Mouse (Mus musculus) lung, postnatal 0 days (tissue): ENCODE results near the gene Gfra1. TPM values are rescaled to one million over a fixed set of nuclear protein-coding genes. Genes with fewer than 3 reads are reported as not detected.

ENCODE experiments used
- ATAC-seq: fragments of 200-750 bp; cut with Nextera tagmentation; 2 replicates; pipeline ENCODE4 v1.8.0; 2017; ENCODE audit warnings: moderate library complexity
- DNase-seq: peaks from one replicate; pipeline ENCODE4 v3.0.0-alpha.2; 2016; ENCODE audit warnings: low spot score
- H3K27ac ChIP-seq: fragments of 300-500 bp; sonication (generic); 2 replicates; pipeline ENCODE4 v1.5.1; 2014; ENCODE audit warnings: antibody characterized with exemption, mild to moderate bottlenecking, low read length, mixed read lengths
- H3K27me3 ChIP-seq: fragments of 300-500 bp; sonication (generic); replicated peaks from 2 replicates; pipeline ENCODE4 v1.6.1; 2014; ENCODE audit warnings: low read length, mixed read lengths; ENCODE audit not compliant: insufficient read depth
- H3K36me3 ChIP-seq: fragments of 300-500 bp; sonication (generic); 2 replicates; pipeline ENCODE4 v1.6.1; 2014; ENCODE audit warnings: low read length, mixed read lengths; ENCODE audit not compliant: insufficient read depth
- H3K4me1 ChIP-seq: fragments of 300-500 bp; sonication (generic); 2 replicates; pipeline ENCODE4 v1.6.1; 2014; ENCODE audit warnings: antibody characterized with exemption, low read depth, low read length, mixed read lengths; ENCODE audit not compliant: insufficient read depth
- H3K4me2 ChIP-seq: fragments of 300-500 bp; sonication (generic); replicated peaks from 2 replicates; pipeline ENCODE4 v1.6.1; 2014; ENCODE audit warnings: low read depth, mild to moderate bottlenecking, low read length, moderate library complexity, mixed read lengths
- H3K4me3 ChIP-seq: fragments of 300-500 bp; sonication (generic); 2 replicates; pipeline ENCODE4 v1.5.1; 2014; ENCODE audit warnings: low read depth, low read length
- H3K9ac ChIP-seq: fragments of 300-500 bp; sonication (generic); replicated peaks from 2 replicates; pipeline ENCODE4 v1.6.1; 2014; ENCODE audit warnings: low read depth, mild to moderate bottlenecking
- H3K9me3 ChIP-seq: fragments of 300-500 bp; sonication (generic); 2 replicates; pipeline ENCODE4 v1.6.1; 2016; ENCODE audit warnings: low read length, mixed read lengths
- CTCF ChIP-seq: IDR thresholded peaks from 2 replicates; pipeline ENCODE4 v1.5.1; 2016; ENCODE audit warnings: antibody characterized with exemption, mild to moderate bottlenecking
- EP300 ChIP-seq: IDR thresholded peaks from 2 replicates; pipeline ENCODE4 v1.6.1; 2016; ENCODE audit warnings: antibody characterized with exemption, mild to moderate bottlenecking, control low read depth
- WGBS: fragments of 180-500 bp; shearing (Covaris S2); extraction: QIAGEN DNeasy Blood & Tissue Kit; methylation state at CpG from one replicate; pipeline ENCODE4 v1.1.7; 2014; 5-methylcytosine and 5-hydroxymethylcytosine counted together
- polyA plus RNA-seq: library from polyadenylated mRNA; unstranded; fragments of >200 nt; fragmentation: Nextera tagmentation; extraction: Ambion mirVana; gene quantifications from 2 replicates; pipeline ENCODE4 v1.2.1, GENCODE M21; 2015

Gene Gfra1
- polyA plus RNA-seq, 1 experiment from 2014 or later = 6.2 TPM

GRCm38 (mm10) chr19:58455061-58455495 is 631 bp downstream of the Gfra1 start:
- no peak for DNase-seq

DNA sequence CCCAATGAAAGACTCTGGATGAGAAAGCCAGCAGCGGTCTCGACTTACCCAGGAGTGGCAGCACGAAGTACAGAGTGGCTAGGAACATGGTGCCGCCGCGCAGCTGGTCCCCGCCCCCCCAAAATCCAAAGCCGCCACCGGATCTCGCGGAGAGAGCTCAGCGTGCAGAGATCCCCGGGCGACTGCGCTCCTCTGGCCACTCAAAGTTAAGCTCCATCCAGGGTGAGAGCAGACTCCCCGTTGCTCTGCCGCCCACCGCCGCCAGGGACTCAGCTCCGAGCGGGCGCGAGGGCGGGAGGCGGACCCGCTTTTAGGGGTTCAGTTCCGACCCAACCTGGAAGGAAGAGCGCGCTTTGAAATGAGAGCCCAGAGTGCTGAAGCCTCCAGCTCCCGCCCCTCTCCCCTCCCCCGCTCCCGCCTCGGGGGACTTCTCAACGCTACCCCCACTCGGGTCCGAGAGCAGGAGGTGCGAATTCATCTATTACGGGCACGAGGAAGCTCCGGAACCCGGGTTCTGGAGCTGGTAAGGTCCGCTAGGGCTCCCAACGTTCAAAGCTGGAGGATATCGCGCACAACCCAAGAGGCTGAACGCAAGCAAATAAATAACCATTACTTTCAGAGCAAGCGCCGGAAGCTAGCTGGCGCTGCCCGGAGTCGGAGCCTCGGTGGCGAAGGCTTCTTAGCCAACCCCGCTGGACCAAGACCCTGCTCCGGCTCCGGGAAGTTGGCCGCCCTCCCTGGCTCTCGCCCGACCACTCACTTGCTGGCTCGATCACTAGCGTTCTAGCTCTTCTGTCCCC is 1.2 kb downstream of the Gfra1 start:
- H3K9me3 ChIP-seq = no peaks in the 10 kb centered on the region
- H3K4me2 ChIP-seq = peak overlapping the region; percentile 92
- 0 out of 2 replicates have a peak overlapping the region, but pooled peaks have one; percentile 16 for H3K9ac ChIP-seq
- no peaks in the 10 kb centered on the region for H3K36me3 ChIP-seq
- DNase-seq = peak; percentile 59
- WGBS = 2% methylated on average over 59 of the region's 61 CpGs
- H3K27ac ChIP-seq = no peak overlapping the region
- H3K4me1 ChIP-seq = peaks cover 18% of the 10 kb centered on the region
- peak; percentile 62 for ATAC-seq
- peaks cover 28% of the 10 kb centered on the region for H3K27me3 ChIP-seq
- peak overlapping the region; percentile 47 for H3K4me3 ChIP-seq
- TF ChIP-seq CTCF (peak; percentile 44), EP300 (no peak)

More at GRCm38 (mm10) chr19:58455061-58455495, 631 bp downstream of the Gfra1 start:
- Histone ChIP-seq H3K27me3 (peaks cover 28% of the 10 kb centered on the region), H3K9ac (no peak overlapping the region), H3K4me1 (peaks cover 18% of the 10 kb centered on the region), H3K27ac (no peak overlapping the region), H3K9me3 (no peaks in the 10 kb centered on the region), H3K36me3 (no peaks in the 10 kb centered on the region), H3K4me3 (peak overlapping the region; percentile 47), H3K4me2 (peak overlapping the region; percentile 92)
- no peak; the same call in none of the 2 replicates for ATAC-seq
- under 1% methylated on average over 21 of the region's 21 CpGs for WGBS
- TF ChIP-seq CTCF (peak; percentile 29; the same call in 1 of the 2 replicates), EP300 (no peak)

GRCm38 (mm10) chr19:58453581-58453980 is 2.1 kb downstream of the Gfra1 start:
- peak overlapping the region; percentile 92 for H3K4me2 ChIP-seq
- H3K9ac ChIP-seq = 0 out of 2 replicates have a peak overlapping the region, but pooled peaks have one; percentile 16
- ATAC-seq (peak; percentile 43), DNase-seq (peak; percentile 15)
- WGBS = 2% methylated on average over 22 of the region's 22 CpGs
- H3K9me3 ChIP-seq = no peaks in the 10 kb centered on the region
- H3K4me3 ChIP-seq = peak overlapping the region; percentile 47
- peaks cover 28% of the 10 kb centered on the region for H3K27me3 ChIP-seq
- TF ChIP-seq CTCF = no peak
- TF ChIP-seq EP300 = no peak
- no peaks in the 10 kb centered on the region for H3K36me3 ChIP-seq
- peaks cover 18% of the 10 kb centered on the region for H3K4me1 ChIP-seq
- no peak overlapping the region for H3K27ac ChIP-seq

GRCm38 (mm10) chr19:58452941-58453551 is 2.7 kb downstream of the Gfra1 start:
- H3K36me3 ChIP-seq = no peaks in the 10 kb centered on the region
- H3K4me2 ChIP-seq = peak overlapping the region; percentile 92
- WGBS = 13% methylated on average over 20 of the region's 20 CpGs
- DNase-seq (no peak), ATAC-seq (no peak)
- H3K4me1 ChIP-seq = peaks cover 18% of the 10 kb centered on the region
- H3K9me3 ChIP-seq = no peaks in the 10 kb centered on the region
- H3K27ac ChIP-seq = no peak overlapping the region
- no peak overlapping the region for H3K9ac ChIP-seq
- TF ChIP-seq CTCF = no peak
- TF ChIP-seq EP300 = no peak
- H3K27me3 ChIP-seq = peaks cover 28% of the 10 kb centered on the region
- H3K4me3 ChIP-seq = peak overlapping the region; percentile 47

DNA sequence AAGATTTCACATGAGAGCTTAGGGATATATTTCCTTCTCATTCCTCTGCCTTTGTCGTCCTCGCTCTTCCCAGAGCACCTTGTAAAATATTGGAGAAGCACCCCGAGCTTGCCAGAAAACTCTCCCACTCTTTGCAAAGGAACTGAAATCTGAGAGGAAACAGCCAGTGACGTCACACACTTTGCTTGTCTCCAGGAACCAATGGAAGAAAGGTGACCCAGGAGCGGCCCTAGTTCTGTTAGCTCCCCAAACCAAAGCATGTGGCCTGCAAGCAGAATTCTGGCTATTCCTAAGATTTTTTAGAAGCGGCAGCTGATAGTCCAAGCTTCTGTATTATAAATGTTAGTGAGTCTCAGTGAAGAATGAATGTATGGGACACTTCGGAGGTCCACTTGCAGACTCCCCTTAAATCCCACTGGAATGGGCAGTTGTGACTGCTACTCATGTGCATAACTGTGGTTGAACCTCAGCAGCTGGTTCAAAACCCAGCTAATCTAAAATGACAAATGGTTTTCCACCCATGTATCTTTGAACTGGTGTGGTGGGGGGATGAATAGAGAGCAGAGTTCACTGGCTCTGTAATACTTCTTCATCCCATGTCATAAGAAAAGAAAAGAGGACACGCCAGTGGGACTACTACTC is 3.4 kb downstream of the Gfra1 start:
- TF ChIP-seq EP300 = no peak
- TF ChIP-seq CTCF = no peak
- Histone ChIP-seq H3K4me3 (no peak overlapping the region), H3K27ac (no peak overlapping the region), H3K27me3 (peaks cover 28% of the 10 kb centered on the region), H3K9ac (no peak overlapping the region), H3K9me3 (no peaks in the 10 kb centered on the region), H3K36me3 (no peaks in the 10 kb centered on the region), H3K4me2 (no peak overlapping the region), H3K4me1 (peaks cover 18% of the 10 kb centered on the region)
- no peak for DNase-seq
- 60% methylated on average over 8 of the region's 8 CpGs for WGBS
- no peak for ATAC-seq

DNA sequence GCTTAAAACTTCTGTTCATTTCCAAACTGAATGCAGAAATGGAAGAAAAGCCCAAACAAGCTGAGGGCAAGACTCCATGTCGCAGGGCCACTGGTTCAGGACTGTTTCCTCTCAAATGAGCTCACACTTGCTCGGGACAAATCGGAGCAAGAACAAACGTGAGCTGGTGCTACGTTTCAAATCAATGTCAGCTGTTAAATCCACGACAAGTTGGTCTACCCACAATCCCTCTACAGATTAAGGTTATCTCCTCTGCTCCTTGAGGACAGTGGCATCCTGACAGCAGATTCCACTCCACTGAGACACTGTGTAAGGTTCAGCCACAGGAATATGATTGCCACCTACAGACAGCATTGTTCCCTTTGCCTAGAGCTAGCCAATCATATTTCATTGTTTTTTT is 4.4 kb downstream of the Gfra1 start:
- DNase-seq = no peak
- Histone ChIP-seq H3K27me3 (peaks cover 24% of the 10 kb centered on the region), H3K4me1 (peaks cover 18% of the 10 kb centered on the region), H3K9ac (no peak overlapping the region), H3K36me3 (no peaks in the 10 kb centered on the region), H3K27ac (no peak overlapping the region), H3K4me2 (no peak overlapping the region), H3K9me3 (no peaks in the 10 kb centered on the region), H3K4me3 (no peak overlapping the region)
- TF ChIP-seq EP300 (no peak), CTCF (no peak)
- no peak for ATAC-seq
- WGBS = 56% methylated on average over 6 of the region's 6 CpGs
